Mouse (Mus musculus) liver, postnatal 0 days (tissue): ENCODE measurements at regions not wholly inside any gene's neighbourhood (a gene's known extent, or its start where the extent isn't known, plus 50 kb on each side); places are given as distances from the start of the nearest gene placed in this dataset.

ENCODE experiments used
- ATAC-seq: fragments of 200-750 bp; cut with Nextera tagmentation; 2 replicates; pipeline ENCODE4 v1.8.0; 2017; ENCODE audit warnings: mild to moderate bottlenecking, moderate library complexity
- DNase-seq: peaks from one replicate; pipeline ENCODE4 v3.0.0-alpha.2; 2016
- H3K27ac ChIP-seq: fragments of 300-500 bp; sonication (generic); 2 replicates; pipeline ENCODE4 v1.5.1; 2014; ENCODE audit warnings: antibody characterized with exemption, moderate library complexity, mild to moderate bottlenecking, low read depth
- H3K27me3 ChIP-seq: fragments of 300-500 bp; sonication (generic); 2 replicates; pipeline ENCODE4 v1.6.1; 2014; ENCODE audit warnings: low read length, control low read depth, mixed read lengths; ENCODE audit not compliant: insufficient read depth
- H3K36me3 ChIP-seq: fragments of 300-500 bp; sonication (generic); replicated peaks from 2 replicates; pipeline ENCODE4 v1.6.1; 2014; ENCODE audit warnings: mild to moderate bottlenecking, control low read depth, low read length, moderate library complexity, mixed read lengths; ENCODE audit not compliant: insufficient read depth
- H3K4me1 ChIP-seq: fragments of 300-500 bp; sonication (generic); 2 replicates; pipeline ENCODE4 v1.6.1; 2014; ENCODE audit warnings: antibody characterized with exemption, mild to moderate bottlenecking, control low read depth; ENCODE audit not compliant: insufficient read depth
- H3K4me2 ChIP-seq: fragments of 300-500 bp; sonication (generic); 2 replicates; pipeline ENCODE4 v1.6.1; 2014; ENCODE audit warnings: low read depth, mild to moderate bottlenecking, low read length, moderate library complexity, mixed read lengths
- H3K4me3 ChIP-seq: fragments of 300-500 bp; sonication (generic); 2 replicates; pipeline ENCODE4 v1.5.1; 2014; ENCODE audit warnings: low read depth, low read length
- H3K9ac ChIP-seq: fragments of 300-500 bp; sonication (generic); replicated peaks from 2 replicates; pipeline ENCODE4 v1.6.1; 2014; ENCODE audit warnings: mild to moderate bottlenecking, moderate library complexity
- H3K9me3 ChIP-seq: fragments of 300-500 bp; sonication (generic); 2 replicates; pipeline ENCODE4 v1.6.1; 2016; ENCODE audit warnings: mild to moderate bottlenecking, control low read depth, low read length, mixed read lengths
- CTCF ChIP-seq: sonication (generic); IDR thresholded peaks from 2 replicates; pipeline ENCODE4 v1.5.1; 2016; ENCODE audit warnings: antibody characterized with exemption, low read depth
- EP300 ChIP-seq: IDR thresholded peaks from 2 replicates; pipeline ENCODE4 v1.6.1; 2016; ENCODE audit warnings: antibody characterized with exemption, low read depth, mild to moderate bottlenecking
- WGBS: fragments of 180-500 bp; shearing (Covaris S2); extraction: QIAGEN DNeasy Blood & Tissue Kit; methylation state at CpG from one replicate; pipeline ENCODE4 v1.1.7; 2014; ENCODE audit not compliant: insufficient replicate concordance; 5-methylcytosine and 5-hydroxymethylcytosine counted together

GRCm38 (mm10) chr3:103465948-103466347 is 109.1 kb upstream of the Syt6 start:
- no peak for ATAC-seq
- H3K36me3 ChIP-seq = no peaks in the 10 kb centered on the region
- no peak overlapping the region for H3K4me2 ChIP-seq
- peaks cover 6% of the 10 kb centered on the region; the same call in 1 of the 2 replicates for H3K4me1 ChIP-seq
- H3K9ac ChIP-seq = no peak overlapping the region
- no peak for TF ChIP-seq CTCF
- no peak for TF ChIP-seq EP300
- H3K27ac ChIP-seq = no peak overlapping the region
- DNase-seq = no peak
- 61% methylated on average over 2 of the region's 2 CpGs for WGBS
- no peaks in the 10 kb centered on the region for H3K9me3 ChIP-seq
- H3K4me3 ChIP-seq = no peak overlapping the region
- no peaks in the 10 kb centered on the region for H3K27me3 ChIP-seq

GRCm38 (mm10) chr3:103470586-103471400 is 104.2 kb upstream of the Syt6 start:
- H3K27ac ChIP-seq = no peak overlapping the region
- H3K4me2 ChIP-seq = no peak overlapping the region
- 84% methylated on average over 15 of the region's 15 CpGs for WGBS
- no peak for TF ChIP-seq EP300
- no peak for TF ChIP-seq CTCF
- H3K4me1 ChIP-seq = no peaks in the 10 kb centered on the region
- H3K27me3 ChIP-seq = no peaks in the 10 kb centered on the region
- no peaks in the 10 kb centered on the region for H3K9me3 ChIP-seq
- no peak overlapping the region for H3K9ac ChIP-seq
- no peaks in the 10 kb centered on the region for H3K36me3 ChIP-seq
- ATAC-seq (no peak), DNase-seq (no peak)
- no peak overlapping the region for H3K4me3 ChIP-seq

GRCm38 (mm10) chr3:103472598-103472997 is 102.4 kb upstream of the Syt6 start:
- ATAC-seq (no peak), DNase-seq (no peak)
- H3K9me3 ChIP-seq = no peaks in the 10 kb centered on the region
- no peaks in the 10 kb centered on the region for H3K36me3 ChIP-seq
- H3K27ac ChIP-seq = no peak overlapping the region
- no peak overlapping the region for H3K4me3 ChIP-seq
- WGBS = 63% methylated on average over 10 of the region's 10 CpGs
- no peak for TF ChIP-seq CTCF
- no peak for TF ChIP-seq EP300
- no peaks in the 10 kb centered on the region for H3K27me3 ChIP-seq
- H3K4me2 ChIP-seq = no peak overlapping the region
- H3K4me1 ChIP-seq = no peaks in the 10 kb centered on the region
- H3K9ac ChIP-seq = no peak overlapping the region

GRCm38 (mm10) chr3:103473336-103473735 is 101.7 kb upstream of the Syt6 start:
- Histone ChIP-seq H3K4me1 (no peaks in the 10 kb centered on the region), H3K4me2 (no peak overlapping the region), H3K27ac (no peak overlapping the region), H3K27me3 (no peaks in the 10 kb centered on the region), H3K36me3 (no peaks in the 10 kb centered on the region), H3K4me3 (no peak overlapping the region), H3K9ac (no peak overlapping the region), H3K9me3 (no peaks in the 10 kb centered on the region)
- DNase-seq (no peak), ATAC-seq (no peak)
- WGBS = 53% methylated on average over 2 of the region's 2 CpGs
- TF ChIP-seq CTCF = no peak
- TF ChIP-seq EP300 = no peak

- ATAC-seq (no peak), DNase-seq (no peak)
- 61% methylated on average over 2 of the region's 2 CpGs for WGBS
Observed at GRCm38 (mm10) chr3:103479845-103480543, 95.0 kb upstream of the Syt6 start.

GRCm38 (mm10) chr3:103480676-103481075 is 94.4 kb upstream of the Syt6 start:
- Histone ChIP-seq H3K9me3 (no peaks in the 10 kb centered on the region), H3K4me2 (no peak overlapping the region), H3K4me3 (no peak overlapping the region), H3K36me3 (no peaks in the 10 kb centered on the region), H3K27ac (no peak overlapping the region), H3K9ac (no peak overlapping the region), H3K27me3 (no peaks in the 10 kb centered on the region), H3K4me1 (no peaks in the 10 kb centered on the region)
- 78% methylated on average over 7 of the region's 7 CpGs for WGBS
- no peak for DNase-seq
- TF ChIP-seq EP300 (no peak), CTCF (no peak)
- ATAC-seq = no peak

More at GRCm38 (mm10) chr3:103479845-103480543, 95.0 kb upstream of the Syt6 start:
- Histone ChIP-seq H3K27me3 (no peaks in the 10 kb centered on the region), H3K9me3 (no peaks in the 10 kb centered on the region), H3K9ac (no peak overlapping the region), H3K4me3 (no peak overlapping the region), H3K4me1 (no peaks in the 10 kb centered on the region), H3K4me2 (no peak overlapping the region), H3K27ac (no peak overlapping the region), H3K36me3 (no peaks in the 10 kb centered on the region)
- TF ChIP-seq CTCF (no peak), EP300 (no peak)
